Mouse (Mus musculus) CH12.LX (cell line): ENCODE results near the gene 1700092M07Rik. TPM values are rescaled to one million over a fixed set of nuclear protein-coding genes. Genes with fewer than 3 reads are reported as not detected.

Experiments
- polyA plus RNA-seq: library from polyadenylated mRNA; unstranded; fragments of >175 nt; gene quantifications from 2 replicates; pipeline ENCODE4 v1.2.1, GENCODE M21; 2012; ENCODE audit warnings: low read depth; ENCODE audit not compliant: insufficient read length
- total RNA-seq, 2 experiments: library from RNA; depleted of rRNA; stranded (reverse); fragments of 300-350 nt in 1 of 2; fragments of >200 nt in 1 of 2; gene quantifications; 2 replicates each; pipeline ENCODE4 v1.2.3; 2012 to 2014

The 1700092M07Rik gene
- total and polyA plus RNA-seq, 3 experiments: 1.0 to 3.8 (median 3.1) TPM

Other genes with a start within 250 kb of the 1700092M07Rik start
Only the 20 nearest of the 33 such genes appear.
- gene Slc22a6, start 122.7 kb upstream of the 1700092M07Rik start, total RNA-seq (2012; rRNA removed): not detected in 2 replicates
- gene Slc22a6, start 122.7 kb upstream of the 1700092M07Rik start, total RNA-seq (2014; rRNA removed): not detected in 2 replicates
- gene Slc22a6, start 122.7 kb upstream of the 1700092M07Rik start, polyA plus RNA-seq: not detected in 2 replicates
- gene Chrm1, start 76.9 kb upstream of the 1700092M07Rik start, total RNA-seq (2012; rRNA removed): not detected in 2 replicates
- not detected in 2 replicates for gene Chrm1, start 76.9 kb upstream of the 1700092M07Rik start, total RNA-seq (2014; rRNA removed)
- 0.14 TPM in 1 of 2 replicates, not detected in the other for gene Chrm1, start 76.9 kb upstream of the 1700092M07Rik start, polyA plus RNA-seq
- 177 and 269 TPM in 2 replicates for gene Slc3a2, start 17.3 kb upstream of the 1700092M07Rik start, total RNA-seq (2012; rRNA removed)
- gene Slc3a2, start 17.3 kb upstream of the 1700092M07Rik start, total RNA-seq (2014; rRNA removed): 251 and 284 TPM in 2 replicates
- gene Slc3a2, start 17.3 kb upstream of the 1700092M07Rik start, polyA plus RNA-seq: 432 and 478 TPM in 2 replicates
- 133 and 179 TPM in 2 replicates for gene Wdr74, start 4.9 kb upstream of the 1700092M07Rik start, total RNA-seq (2012; rRNA removed)
- gene Wdr74, start 4.9 kb upstream of the 1700092M07Rik start, total RNA-seq (2014; rRNA removed): 182 and 203 TPM in 2 replicates
- 208 and 235 TPM in 2 replicates for gene Wdr74, start 4.9 kb upstream of the 1700092M07Rik start, polyA plus RNA-seq
- 47.5 and 48.1 TPM in 2 replicates for gene Stx5a, start 695 bp downstream of the 1700092M07Rik start, total RNA-seq (2012; rRNA removed)
- gene Stx5a, start 695 bp downstream of the 1700092M07Rik start, total RNA-seq (2014; rRNA removed): 49.1 and 49.7 TPM in 2 replicates
- gene Stx5a, start 695 bp downstream of the 1700092M07Rik start, polyA plus RNA-seq: 35.2 and 39.3 TPM in 2 replicates
- gene Nxf1, start 16.4 kb downstream of the 1700092M07Rik start, total RNA-seq (2012; rRNA removed): 66.5 and 83.6 TPM in 2 replicates
- 101 and 102 TPM in 2 replicates for gene Nxf1, start 16.4 kb downstream of the 1700092M07Rik start, total RNA-seq (2014; rRNA removed)
- 136 and 160 TPM in 2 replicates for gene Nxf1, start 16.4 kb downstream of the 1700092M07Rik start, polyA plus RNA-seq
- gene Tmem223, start 30.3 kb downstream of the 1700092M07Rik start, total RNA-seq (2012; rRNA removed): 56.5 and 58.7 TPM in 2 replicates
- gene Tmem223, start 30.3 kb downstream of the 1700092M07Rik start, total RNA-seq (2014; rRNA removed): 86.6 and 106 TPM in 2 replicates
- gene Tmem223, start 30.3 kb downstream of the 1700092M07Rik start, polyA plus RNA-seq: 43.3 and 45.7 TPM in 2 replicates
- gene Tmem179b, start 33.7 kb downstream of the 1700092M07Rik start, total RNA-seq (2012; rRNA removed): 50.8 and 54.4 TPM in 2 replicates
- gene Tmem179b, start 33.7 kb downstream of the 1700092M07Rik start, total RNA-seq (2014; rRNA removed): 85.7 and 105 TPM in 2 replicates
- gene Tmem179b, start 33.7 kb downstream of the 1700092M07Rik start, polyA plus RNA-seq: 49.8 and 72.0 TPM in 2 replicates
- gene Taf6l, start 45.7 kb downstream of the 1700092M07Rik start, total RNA-seq (2012; rRNA removed): 25.5 and 29.2 TPM in 2 replicates
- 20.4 and 22.2 TPM in 2 replicates for gene Taf6l, start 45.7 kb downstream of the 1700092M07Rik start, total RNA-seq (2014; rRNA removed)
- gene Taf6l, start 45.7 kb downstream of the 1700092M07Rik start, polyA plus RNA-seq: 24.8 and 25.7 TPM in 2 replicates
- gene Polr2g, start 57.9 kb downstream of the 1700092M07Rik start, total RNA-seq (2012; rRNA removed): 157 and 162 TPM in 2 replicates
- gene Polr2g, start 57.9 kb downstream of the 1700092M07Rik start, total RNA-seq (2014; rRNA removed): 173 and 182 TPM in 2 replicates
- 138 and 148 TPM in 2 replicates for gene Polr2g, start 57.9 kb downstream of the 1700092M07Rik start, polyA plus RNA-seq
- gene Zbtb3, start 61.8 kb downstream of the 1700092M07Rik start, total RNA-seq (2012; rRNA removed): 2.4 and 2.5 TPM in 2 replicates
- 1.1 and 2.2 TPM in 2 replicates for gene Zbtb3, start 61.8 kb downstream of the 1700092M07Rik start, total RNA-seq (2014; rRNA removed)
- 1.2 and 1.3 TPM in 2 replicates for gene Zbtb3, start 61.8 kb downstream of the 1700092M07Rik start, polyA plus RNA-seq
- gene Ttc9c, start 78.6 kb downstream of the 1700092M07Rik start, total RNA-seq (2012; rRNA removed): 37.6 and 42.0 TPM in 2 replicates
- 56.5 and 57.2 TPM in 2 replicates for gene Ttc9c, start 78.6 kb downstream of the 1700092M07Rik start, total RNA-seq (2014; rRNA removed)
- gene Ttc9c, start 78.6 kb downstream of the 1700092M07Rik start, polyA plus RNA-seq: 42.2 and 44.7 TPM in 2 replicates
- gene Hnrnpul2, start 79.3 kb downstream of the 1700092M07Rik start, total RNA-seq (2012; rRNA removed): 44.3 and 44.8 TPM in 2 replicates
- gene Hnrnpul2, start 79.3 kb downstream of the 1700092M07Rik start, total RNA-seq (2014; rRNA removed): 17.8 and 19.7 TPM in 2 replicates
- 81.6 and 94.1 TPM in 2 replicates for gene Hnrnpul2, start 79.3 kb downstream of the 1700092M07Rik start, polyA plus RNA-seq
- gene AC129217.1, start 89.1 kb downstream of the 1700092M07Rik start, total RNA-seq (2012; rRNA removed): 0.25 and 0.67 TPM in 2 replicates
- 2.1 and 5.1 TPM in 2 replicates for gene AC129217.1, start 89.1 kb downstream of the 1700092M07Rik start, total RNA-seq (2014; rRNA removed)
- 63.9 and 77.4 TPM in 2 replicates for gene AC129217.1, start 89.1 kb downstream of the 1700092M07Rik start, polyA plus RNA-seq
- 91.0 and 117 TPM in 2 replicates for gene Bscl2, start 96.7 kb downstream of the 1700092M07Rik start, total RNA-seq (2012; rRNA removed)
- gene Bscl2, start 96.7 kb downstream of the 1700092M07Rik start, total RNA-seq (2014; rRNA removed): 27.9 and 30.9 TPM in 2 replicates
- gene Bscl2, start 96.7 kb downstream of the 1700092M07Rik start, polyA plus RNA-seq: 46.7 and 51.6 TPM in 2 replicates
- 3.1 and 6.1 TPM in 2 replicates for gene Gng3, start 98.5 kb downstream of the 1700092M07Rik start, total RNA-seq (2012; rRNA removed)
- 0.55 and 0.56 TPM in 2 replicates for gene Gng3, start 98.5 kb downstream of the 1700092M07Rik start, total RNA-seq (2014; rRNA removed)
- 8.1 and 10.3 TPM in 2 replicates for gene Gng3, start 98.5 kb downstream of the 1700092M07Rik start, polyA plus RNA-seq
- 0.13 and 0.17 TPM in 2 replicates for gene Lrrn4cl, start 110.0 kb downstream of the 1700092M07Rik start, total RNA-seq (2012; rRNA removed)
- gene Lrrn4cl, start 110.0 kb downstream of the 1700092M07Rik start, total RNA-seq (2014; rRNA removed): 0.31 and 0.32 TPM in 2 replicates
- 0.41 and 0.61 TPM in 2 replicates for gene Lrrn4cl, start 110.0 kb downstream of the 1700092M07Rik start, polyA plus RNA-seq
- 134 and 140 TPM in 2 replicates for gene Ubxn1, start 130.8 kb downstream of the 1700092M07Rik start, total RNA-seq (2012; rRNA removed)
- gene Ubxn1, start 130.8 kb downstream of the 1700092M07Rik start, total RNA-seq (2014; rRNA removed): 96.3 and 107 TPM in 2 replicates
- 226 and 279 TPM in 2 replicates for gene Ubxn1, start 130.8 kb downstream of the 1700092M07Rik start, polyA plus RNA-seq
- 53.9 and 56.6 TPM in 2 replicates for gene Uqcc3, start 140.2 kb downstream of the 1700092M07Rik start, total RNA-seq (2012; rRNA removed)
- gene Uqcc3, start 140.2 kb downstream of the 1700092M07Rik start, total RNA-seq (2014; rRNA removed): 23.5 and 24.0 TPM in 2 replicates
- gene Uqcc3, start 140.2 kb downstream of the 1700092M07Rik start, polyA plus RNA-seq: 42.6 and 52.0 TPM in 2 replicates
- 7.5 and 14.3 TPM in 2 replicates for gene Lbhd1, start 143.0 kb downstream of the 1700092M07Rik start, total RNA-seq (2012; rRNA removed)
- gene Lbhd1, start 143.0 kb downstream of the 1700092M07Rik start, total RNA-seq (2014; rRNA removed): 15.5 and 15.6 TPM in 2 replicates
- 50.4 and 80.4 TPM in 2 replicates for gene Lbhd1, start 143.0 kb downstream of the 1700092M07Rik start, polyA plus RNA-seq